In genomic region chr11:117101925-117102717, GRCm38 (mm10) we compare ENCODE assay signal across 12 mouse cellular contexts. TPM values are rescaled to one million over a fixed set of nuclear protein-coding genes. Genes with fewer than 3 reads are reported as not detected.
DNase-seq lines count a peak whose midpoint lies in the region; ATAC-seq and TF ChIP-seq lines count a peak whose summit lies in the region.
"Had no signal": no experiment of that assay in that cellular context is flagged by ENCODE, and none has a peak within 500 bp of the region (broad histone marks: within the 10 kb centered on the region; RNA-seq: fewer than 3 reads in every experiment).

No protein-coding gene starts in this region.

- H3K4me1 ChIP-seq in heart, embryonic 13.5 days, result peaks cover 62% of the 10 kb centered on the region
- H3K4me1 ChIP-seq in lung, embryonic 14.5 days (ENCODE audit: insufficient read depth), result peaks cover 12% of the 10 kb centered on the region
- H3K4me1 ChIP-seq in limb, embryonic 15.5 days, result peaks cover 38% of the 10 kb centered on the region
- H3K4me1 ChIP-seq in olfactory bulb, adult 2 months (ENCODE audit: control insufficient read depth, insufficient read depth, low read length), result peaks cover 65% of the 10 kb centered on the region

- TF ChIP-seq POLR2A in olfactory bulb, adult 2 months (IDR thresholded peaks at IDR 0.05; ENCODE audit: insufficient read depth, low read depth, low read length), result no peak

- H3K27ac ChIP-seq in heart, embryonic 13.5 days (replicated peaks), result peak overlapping the region; percentile 91
- H3K27ac ChIP-seq in lung, embryonic 14.5 days (ENCODE audit: low read depth), result peak overlapping the region; percentile 42; the same call in 1 of the 2 replicates
- H3K27ac ChIP-seq in limb, embryonic 15.5 days, result peak overlapping the region; percentile 71
- H3K27ac ChIP-seq in olfactory bulb, adult 2 months (ENCODE audit: insufficient read depth, low read depth, low read length), result peak overlapping the region; percentile 68
- H3K27ac ChIP-seq: liver, embryonic 13.5 days; neural tube, embryonic 12.5 days had no signal

- no peak overlapping the region for H3K4me2 ChIP-seq in heart, embryonic 13.5 days
- H3K4me2 ChIP-seq in lung, embryonic 14.5 days, result no peak overlapping the region
- H3K4me2 ChIP-seq in limb, embryonic 15.5 days, result no peak overlapping the region
- H3K4me2 ChIP-seq: liver, embryonic 13.5 days; neural tube, embryonic 12.5 days had no signal

- no peaks in the 10 kb centered on the region for H3K36me3 ChIP-seq in heart, embryonic 13.5 days
- no peaks in the 10 kb centered on the region for H3K36me3 ChIP-seq in lung, embryonic 14.5 days (ENCODE audit: insufficient read depth)
- H3K36me3 ChIP-seq in limb, embryonic 15.5 days, result no peaks in the 10 kb centered on the region
- H3K36me3 ChIP-seq: G1E; liver, embryonic 13.5 days; neural tube, embryonic 12.5 days had no signal

- no peak overlapping the region for H3K4me3 ChIP-seq in heart, embryonic 13.5 days
- H3K4me3 ChIP-seq in lung, embryonic 14.5 days (ENCODE audit: low read depth, low read length), result no peak overlapping the region
- H3K4me3 ChIP-seq in limb, embryonic 15.5 days, result no peak overlapping the region
- no peak overlapping the region for H3K4me3 ChIP-seq in olfactory bulb, adult 2 months (ENCODE audit: insufficient read depth, low read depth, low read length)
- H3K4me3 ChIP-seq: liver, embryonic 13.5 days; neural tube, embryonic 12.5 days had no signal

- H3K27me3 ChIP-seq in heart, embryonic 13.5 days (replicated peaks), result 0 out of 2 replicates have a peak, but pooled peaks cover under 1% of the 10 kb centered on the region
- H3K27me3 ChIP-seq in lung, embryonic 14.5 days (ENCODE audit: insufficient read depth, low read length), result no peaks in the 10 kb centered on the region
- H3K27me3 ChIP-seq in limb, embryonic 15.5 days, result no peaks in the 10 kb centered on the region
- H3K27me3 ChIP-seq: liver, embryonic 13.5 days; neural tube, embryonic 12.5 days had no signal

- DNase-seq in heart, adult 8-10 months (ENCODE audit: low spot score), result no peak
- DNase-seq in lung, embryonic 14.5 days, result no peak
- DNase-seq in lung, adult 18-20 months, result no peak
- no peak for DNase-seq in gastrocnemius, postnatal 36 days
- DNase-seq: cerebellum, adult 8-10 months; liver, embryonic 13.5 days; thymus, postnatal 4 days had no signal

- ATAC-seq in heart, embryonic 13.5 days (ENCODE audit: extremely low read depth, insufficient number of reproducible peaks, low FRiP score, low TSS enrichment), result no peak
- ATAC-seq in lung, embryonic 14.5 days (ENCODE audit: insufficient read depth), result no peak
- no peak for ATAC-seq in limb, embryonic 15.5 days (ENCODE audit: insufficient number of reproducible peaks, low FRiP score, low TSS enrichment, low read depth)

- no peaks in the 10 kb centered on the region for H3K9me3 ChIP-seq in heart, embryonic 13.5 days
- H3K9me3 ChIP-seq in lung, embryonic 14.5 days (ENCODE audit: low read depth, low read length), result no peaks in the 10 kb centered on the region
- no peaks in the 10 kb centered on the region for H3K9me3 ChIP-seq in limb, embryonic 15.5 days
- H3K9me3 ChIP-seq: G1E; liver, embryonic 13.5 days; neural tube, embryonic 12.5 days had no signal

- peak overlapping the region; percentile 56; the same call in 1 of the 2 replicates for H3K9ac ChIP-seq in heart, embryonic 13.5 days
- no peak overlapping the region for H3K9ac ChIP-seq in lung, embryonic 14.5 days
- H3K9ac ChIP-seq in limb, embryonic 15.5 days, result no peak overlapping the region
- H3K9ac ChIP-seq: liver, embryonic 13.5 days; neural tube, embryonic 12.5 days had no signal

- TF ChIP-seq CTCF in lung, embryonic 14.5 days (IDR thresholded peaks at IDR 0.05; ENCODE audit: low read depth), result no peak
- no peak for TF ChIP-seq CTCF in olfactory bulb, adult 2 months (IDR thresholded peaks at IDR 0.05; ENCODE audit: insufficient read depth, low read depth, low read length)

- WGBS in heart, embryonic 13.5 days, result 60% methylated on average over 14 of the region's 14 CpGs
- WGBS in lung, embryonic 14.5 days, result 71% methylated on average over 14 of the region's 14 CpGs
- 77% methylated on average over 14 of the region's 14 CpGs for WGBS in limb, embryonic 15.5 days
- 52% methylated on average over 14 of the region's 14 CpGs for WGBS in olfactory bulb, adult 2 months

- intact Hi-C loops in gastrocnemius, postnatal 36 days (cut with DNase I), result no loop called here

RNA-seq across cellular contexts. Expression of gene Sec14l1, which starts 12.8 kb away (rescaled TPM):
- 44.5 and 45.3 TPM in 2 replicates for polyA plus RNA-seq in heart, embryonic 13.5 days (2015; fragmentation: Nextera tagmentation; extraction: Ambion mirVana)
- total RNA-seq in heart, adult 8-10 months (2022), result 10 to 100 TPM; 61.1 to 74.3 (median 69.2) TPM
- polyA plus RNA-seq in lung, embryonic 14.5 days (2014; fragmentation: Nextera tagmentation; extraction: Ambion mirVana), result 44.3 and 46.2 TPM in 2 replicates
- 59.2 and 69.7 TPM in 2 replicates for polyA plus RNA-seq in limb, embryonic 15.5 days (2015; fragmentation: Nextera tagmentation; extraction: Ambion mirVana)
- polyA plus RNA-seq in olfactory bulb, adult 2 months (2012; ENCODE audit: insufficient read depth, insufficient read length, low replicate concordance, missing spikeins), result not detected in 2 replicates
- total RNA-seq in gastrocnemius, postnatal 36 days (2021), result 10 to 100 TPM; 37.6 to 42.9 TPM
